Comparison of ENCODE assay signal across 17 mouse cellular contexts in genomic region chr9:13978842-13979241, GRCm38 (mm10).
DNase-seq lines count a peak whose midpoint lies in the region.
"Had no signal": no experiment of that assay in that cellular context is flagged by ENCODE, and none has a peak within 500 bp of the region (broad histone marks: within the 10 kb centered on the region; RNA-seq: fewer than 3 reads in every experiment).

No protein-coding gene starts in this region.

- DNase-seq in heart, adult 11 months, result peak; percentile 76
- DNase-seq in heart, postnatal 4 days, result no peak
- DNase-seq in 3T3-L1 (ENCODE audit: low read depth, low spot score), result peak; percentile 12
- peak; percentile 8 for DNase-seq in embryo, embryonic 9.5 days (ENCODE audit: extremely low spot score)
- peak; percentile 81 for DNase-seq in mesoderm, embryonic 11.5 days (ENCODE audit: low read depth, low spot score)
- DNase-seq in right cerebral cortex, postnatal 10 days (ENCODE audit: low spot score in 2 of 2), result no peak
- DNase-seq in layer of hippocampus, adult 11-12 months (ENCODE audit: low spot score), result no peak
- no peak for DNase-seq in layer of hippocampus, adult 9-10 months (ENCODE audit: low spot score)
- DNase-seq: cerebellum, adult 18-20 months; cerebellum, postnatal 25 days; gastrocnemius, postnatal 14 days; heart, adult 2 months; kidney, adult 18-20 months; kidney, postnatal 10 days; layer of hippocampus, adult 9-11 months; liver, embryonic 13.5 days; thymus, adult 18-20 months had no signal

Comparison
In these comparisons a context has a peak if more than half of its experiments do, and no peak if none do; other contexts are left out.
1. DNase-seq: peak in heart, adult 11 months (single experiment), 3T3-L1 (single experiment), embryo, embryonic 9.5 days (single experiment) and mesoderm, embryonic 11.5 days (single experiment); none in heart, postnatal 4 days (single experiment), right cerebral cortex, postnatal 10 days (0 of 2), layer of hippocampus, adult 11-12 months (single experiment) and layer of hippocampus, adult 9-10 months (single experiment).